Mouse (Mus musculus) c-Kit-negative CD71-positive TER-119-positive erythroid progenitor cells, embryonic 14.5 days (primary cell): ENCODE measurements around the gene Rpl23.

ENCODE experiments used
- DNase-seq: peaks from one replicate; pipeline ENCODE4 v3.0.0-alpha.2; 2013; ENCODE audit warnings: low read depth, low spot score

Rpl23 gene

DNA sequence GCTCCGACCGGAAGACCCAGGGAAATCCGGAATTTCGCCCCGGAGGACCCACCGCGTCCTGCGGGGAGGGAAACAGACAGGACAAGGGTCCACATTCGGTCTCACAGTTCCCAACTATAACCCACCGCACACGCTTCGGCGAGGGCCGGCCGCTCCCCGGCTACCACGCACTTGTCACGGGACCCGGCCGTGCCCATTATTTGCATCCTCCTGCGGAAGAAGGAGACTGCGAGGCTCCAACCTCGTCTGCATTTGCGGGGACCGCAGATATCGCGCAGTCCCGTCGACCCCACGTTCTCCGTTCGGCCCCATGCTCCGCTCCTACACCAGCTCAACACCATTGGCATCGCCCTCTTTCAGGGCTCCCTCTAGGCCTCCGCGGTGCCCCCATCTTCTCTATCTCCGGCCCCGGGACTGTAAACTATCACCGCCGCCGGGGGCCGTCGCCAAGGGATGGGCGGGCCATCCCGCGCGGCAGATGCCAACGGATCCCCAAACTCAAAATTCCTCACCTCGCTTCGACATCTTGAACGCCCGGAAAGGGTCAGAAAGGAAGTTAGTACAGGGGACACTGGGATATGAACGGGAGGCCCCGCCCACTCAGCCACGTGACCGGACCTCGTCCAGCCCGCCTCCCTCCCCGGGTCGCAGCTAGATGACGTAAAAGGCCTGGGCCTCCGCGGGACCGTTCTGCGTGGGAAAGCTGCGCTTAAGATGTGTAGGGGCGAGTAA lies at the start of gene Rpl23:
TSS of gene Rpl23 (minus strand) at position 606 of the 732 bp plus-strand sequence.
- peak; percentile 97 for DNase-seq

GRCm38 (mm10) chr11:97832001-97832400 lies 49.8 kb upstream of the Rpl23 start:
- no peak for DNase-seq

- DNase-seq, result no peak
Measured at GRCm38 (mm10) chr11:97830501-97830900, 48.3 kb upstream of the Rpl23 start.

- DNase-seq, result no peak
Measured at GRCm38 (mm10) chr11:97829913-97830476, 47.8 kb upstream of the Rpl23 start.

DNA sequence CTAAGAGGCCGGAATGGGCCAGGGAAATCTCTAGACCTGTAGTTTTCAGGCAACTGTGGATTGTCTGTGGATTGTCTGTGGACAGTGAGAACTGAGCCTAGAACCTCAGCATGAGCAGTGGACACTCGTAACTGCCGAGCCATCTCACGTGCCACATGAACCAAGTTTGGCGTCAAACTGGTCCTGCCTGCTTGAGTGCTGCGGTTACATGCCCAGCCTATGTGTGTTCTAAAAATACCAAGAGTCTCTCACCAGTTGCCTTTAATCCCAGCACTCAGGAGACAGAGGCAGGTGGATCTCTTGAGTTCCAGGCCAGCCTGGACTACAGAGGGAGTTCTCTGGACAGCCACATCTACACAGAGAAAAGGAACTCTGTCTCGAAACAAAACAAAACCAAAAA lies 47.1 kb upstream of the Rpl23 start:
- DNase-seq, result no peak

DNA sequence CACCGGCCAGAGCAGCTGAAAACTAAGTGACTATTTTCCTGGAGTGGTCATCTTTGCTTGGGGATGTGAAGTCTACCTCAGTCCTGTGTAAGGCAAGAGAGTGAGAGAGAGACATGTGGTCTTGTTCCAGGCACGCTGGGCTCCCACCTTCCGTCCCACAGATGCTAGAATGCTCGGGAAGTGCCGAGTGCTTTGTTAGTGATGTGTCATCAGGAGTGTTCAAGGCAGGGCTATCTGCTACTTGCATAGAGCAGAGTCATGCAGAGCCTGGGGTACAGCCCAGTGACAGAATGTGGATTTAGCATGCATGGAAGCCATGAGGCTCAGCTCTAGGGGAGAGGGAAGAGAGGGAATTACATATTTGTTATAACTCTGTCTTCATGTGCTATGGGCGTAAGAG lies 45.4 kb upstream of the Rpl23 start:
- no peak for DNase-seq

GRCm38 (mm10) chr11:97826414-97826813 lies 44.2 kb upstream of the Rpl23 start:
- no peak for DNase-seq

- no peak for DNase-seq
Measured at GRCm38 (mm10) chr11:97825971-97826370, 43.7 kb upstream of the Rpl23 start.

- DNase-seq, result no peak
Measured at GRCm38 (mm10) chr11:97825295-97825694, 43.1 kb upstream of the Rpl23 start.

- no peak for DNase-seq
Measured at GRCm38 (mm10) chr11:97824895-97825294, 42.7 kb upstream of the Rpl23 start.

- no peak for DNase-seq
Measured at GRCm38 (mm10) chr11:97824168-97824567, 41.9 kb upstream of the Rpl23 start.

- DNase-seq, result no peak
Measured at GRCm38 (mm10) chr11:97822840-97823603, 40.8 kb upstream of the Rpl23 start.

GRCm38 (mm10) chr11:97821401-97822064 lies 39.3 kb upstream of the Rpl23 start:
- no peak for DNase-seq

GRCm38 (mm10) chr11:97820840-97821239 lies 38.6 kb upstream of the Rpl23 start:
- DNase-seq, result no peak

DNA sequence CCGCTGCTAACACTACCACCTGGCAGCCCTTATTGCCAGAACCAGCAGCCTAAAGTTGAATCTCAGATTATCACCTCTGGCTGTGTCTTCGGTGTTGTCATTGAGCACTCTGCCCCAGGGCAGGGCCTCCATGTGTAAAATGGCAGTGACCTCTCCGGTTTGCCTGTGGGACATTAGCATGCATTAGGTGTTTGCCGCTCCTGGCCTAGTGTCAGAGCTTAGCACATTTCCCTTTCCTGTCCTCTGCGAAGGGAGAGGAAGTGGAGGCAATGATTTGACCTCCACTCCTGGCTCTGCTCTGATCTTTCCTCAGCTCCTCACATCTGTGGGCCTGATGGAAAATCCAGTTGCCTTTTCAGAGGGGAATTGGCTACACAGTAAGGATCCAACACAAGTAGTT lies 37.7 kb upstream of the Rpl23 start:
- no peak for DNase-seq

- no peak for DNase-seq
Measured at GRCm38 (mm10) chr11:97819102-97819501, 36.9 kb upstream of the Rpl23 start.

- no peak for DNase-seq
Measured at GRCm38 (mm10) chr11:97818571-97818970, 36.3 kb upstream of the Rpl23 start.

GRCm38 (mm10) chr11:97818003-97818402 lies 35.8 kb upstream of the Rpl23 start:
- no peak for DNase-seq

DNA sequence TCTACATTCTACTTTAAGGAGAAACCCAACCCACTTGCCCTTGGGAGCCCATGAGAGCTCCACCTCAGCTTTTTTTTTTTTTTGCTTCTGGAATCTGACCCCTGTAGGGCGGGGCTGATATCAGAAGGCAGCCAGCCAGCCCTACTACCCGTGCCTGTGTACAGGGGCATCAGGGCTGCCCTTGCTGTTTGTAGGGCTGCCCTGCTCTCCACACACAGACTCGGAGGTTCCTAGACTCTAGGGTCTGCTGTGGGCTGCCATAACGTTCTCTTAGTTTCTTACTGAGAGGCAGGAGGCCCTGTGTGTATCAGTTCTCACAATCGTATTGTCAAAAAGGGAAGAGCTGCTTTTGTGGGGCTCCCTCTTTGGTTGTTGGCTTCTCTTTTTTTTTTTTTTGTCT lies 35.1 kb upstream of the Rpl23 start:
- DNase-seq, result no peak

GRCm38 (mm10) chr11:97816916-97817315 lies 34.7 kb upstream of the Rpl23 start:
- DNase-seq, result no peak

DNA sequence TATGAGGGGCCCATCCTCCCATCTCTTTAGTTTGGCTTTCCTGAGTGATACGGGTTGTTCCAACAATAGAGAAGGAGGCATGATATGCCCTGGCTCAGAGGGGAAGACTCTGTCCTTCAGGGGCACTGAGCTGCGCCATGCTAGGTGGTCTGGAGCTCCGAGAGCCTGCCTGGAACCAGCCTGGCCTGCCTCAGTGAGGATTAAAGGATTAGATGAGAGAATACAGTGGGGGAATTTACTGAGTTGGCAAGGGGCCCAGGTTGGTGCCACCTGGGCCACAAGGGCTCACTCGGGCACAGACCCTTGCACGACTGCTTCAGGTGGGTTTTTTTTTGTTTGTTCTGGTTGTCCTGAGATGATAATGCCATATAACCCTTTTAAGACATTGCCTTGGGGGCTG lies 33.9 kb upstream of the Rpl23 start:
- no peak for DNase-seq

DNA sequence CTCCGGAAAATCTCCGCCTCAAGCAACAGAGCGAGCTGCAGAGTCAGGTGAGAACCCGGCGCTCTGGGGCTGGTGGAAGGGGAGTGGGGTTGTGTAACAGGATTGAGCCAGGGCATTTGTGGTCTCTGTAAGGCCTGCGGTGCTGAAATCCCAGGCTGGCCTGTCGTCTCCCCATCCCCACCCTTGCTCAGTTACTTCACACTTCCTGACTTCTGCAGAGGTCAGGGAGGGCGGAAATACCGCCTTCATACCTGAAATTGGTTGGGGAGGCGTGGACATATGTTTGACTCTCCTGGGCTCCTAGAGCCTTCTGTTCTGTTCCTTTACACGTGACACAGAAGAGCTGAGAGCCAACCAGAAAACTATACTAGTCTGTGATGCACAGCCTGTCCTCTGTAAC lies 33.5 kb upstream of the Rpl23 start:
- DNase-seq, result no peak
